Mouse (Mus musculus) olfactory bulb, adult 2 months (tissue): ENCODE data around the gene Ankrd39. TPM values are rescaled to one million over a fixed set of nuclear protein-coding genes. Genes with fewer than 3 reads are reported as not detected.

Source experiments
- H3K27ac ChIP-seq: fragments of 200-500 bp; 2 replicates; pipeline ENCODE4 v1.5.1; 2012; ENCODE audit warnings: low read depth, low read length; ENCODE audit not compliant: insufficient read depth
- H3K4me1 ChIP-seq: fragments of 200-500 bp; 2 replicates; pipeline ENCODE4 v1.6.1; 2012; ENCODE audit warnings: low read length; ENCODE audit not compliant: control insufficient read depth, insufficient read depth
- H3K4me3 ChIP-seq: fragments of 200-500 bp; 2 replicates; pipeline ENCODE4 v1.5.1; 2012; ENCODE audit warnings: mild to moderate bottlenecking, low read depth, low read length, moderate library complexity; ENCODE audit not compliant: insufficient read depth
- CTCF ChIP-seq: fragments of 200-500 bp; IDR thresholded peaks from 2 replicates; pipeline ENCODE4 v1.5.1; 2012; ENCODE audit warnings: low read depth, mild to moderate bottlenecking, low read length, moderate library complexity; ENCODE audit not compliant: insufficient read depth
- POLR2A ChIP-seq: fragments of 200-500 bp; IDR thresholded peaks from 2 replicates; pipeline ENCODE4 v1.6.1; 2012; ENCODE audit warnings: mild to moderate bottlenecking, low read depth, low read length, moderate library complexity; ENCODE audit not compliant: insufficient read depth
- WGBS: fragments of 180-500 bp; shearing (Covaris S2); methylation state at CpG from one replicate; pipeline ENCODE4 v1.1.7; 2018; 5-methylcytosine and 5-hydroxymethylcytosine counted together
- polyA plus RNA-seq: library from polyadenylated mRNA; stranded (reverse); fragments of >200 nt; gene quantifications from 2 replicates; pipeline ENCODE4 v1.2.4, GENCODE M21; 2012; ENCODE audit warnings: low replicate concordance; ENCODE audit not compliant: missing spikeins, insufficient read depth, insufficient read length

The Ankrd39 gene
- polyA plus RNA-seq, 1 experiment: not detected

DNA sequence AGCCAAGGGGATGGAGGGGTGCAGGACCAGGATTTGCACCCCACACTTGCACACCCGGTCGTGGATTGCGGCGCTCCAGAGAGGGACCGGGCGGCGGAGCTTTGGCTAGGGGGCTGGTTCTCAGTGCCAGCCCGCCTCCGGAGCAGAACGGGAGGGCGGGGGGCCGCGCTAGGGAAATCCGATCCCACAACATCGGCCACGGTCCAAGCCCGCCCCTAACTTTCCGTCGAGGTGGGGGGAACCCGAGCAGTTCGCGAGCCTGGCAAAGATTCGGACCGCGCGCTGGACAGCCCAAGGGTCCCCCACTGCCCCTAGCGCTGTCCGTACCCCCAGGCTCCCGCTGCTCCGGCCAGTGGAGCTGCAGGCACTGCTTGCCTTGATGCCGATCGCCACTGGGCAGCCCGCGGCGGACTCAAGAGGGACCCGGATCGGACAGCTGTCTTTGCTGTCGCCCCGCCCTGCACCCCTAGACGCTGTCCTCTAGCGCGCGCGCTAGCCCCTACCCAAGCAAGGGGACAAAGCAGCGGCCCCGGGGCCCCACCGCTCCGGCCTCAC is 10.3 kb upstream of the Ankrd39 start:
- TF ChIP-seq POLR2A: no peak
- TF ChIP-seq CTCF: no peak
- peaks cover 24% of the 10 kb centered on the region for H3K4me1 ChIP-seq
- peak overlapping the region; percentile 86 for H3K27ac ChIP-seq
- WGBS: 0% methylated on average over 48 of the region's 48 CpGs
- peak overlapping the region; percentile 83 for H3K4me3 ChIP-seq

DNA sequence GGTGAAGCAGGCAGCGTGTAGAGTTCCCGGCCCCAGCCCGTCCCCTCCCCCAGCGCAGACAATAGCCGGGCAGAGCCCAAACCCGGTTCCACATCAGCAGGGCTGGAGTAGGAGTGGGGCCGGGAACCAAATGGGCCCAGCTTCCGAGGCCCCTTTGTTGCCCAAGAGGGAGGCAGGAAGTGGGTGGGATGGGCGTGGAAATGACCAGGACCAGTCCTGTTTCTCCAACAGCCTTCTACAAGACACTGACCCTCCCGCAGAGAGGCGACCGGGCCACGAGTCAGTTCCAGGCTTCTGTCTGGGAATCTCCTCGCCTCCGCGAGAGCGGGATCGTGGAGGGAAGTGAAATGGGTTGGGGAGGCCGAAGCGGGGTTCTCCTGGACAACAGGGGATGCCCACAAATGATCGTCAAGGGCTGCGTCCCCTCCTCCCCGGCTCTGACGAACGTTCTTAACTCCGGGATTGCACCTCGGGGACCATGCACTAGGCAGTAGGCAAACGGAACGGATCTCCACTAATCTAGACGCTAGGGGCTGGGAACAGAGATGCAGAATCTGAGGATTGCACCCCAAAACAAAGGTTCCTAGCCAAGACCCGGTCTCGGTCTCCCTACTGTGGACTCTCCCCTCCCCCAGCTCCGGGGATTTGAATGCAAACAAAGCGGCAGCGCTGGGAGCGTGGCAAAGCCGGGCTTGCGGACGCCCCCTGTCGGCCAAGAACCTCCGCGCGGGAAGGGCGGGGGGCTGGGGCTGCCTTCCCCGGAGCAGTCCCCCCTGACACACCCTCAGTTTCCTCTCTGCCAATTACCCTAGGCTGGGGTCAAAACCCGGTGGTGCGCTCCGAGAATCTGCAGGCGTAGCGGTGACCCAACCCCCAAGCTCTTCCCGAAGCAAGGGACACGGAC is 9.6 kb upstream of the Ankrd39 start:
- Histone ChIP-seq H3K4me1 (peaks cover 24% of the 10 kb centered on the region), H3K4me3 (peak overlapping the region; percentile 83), H3K27ac (peak overlapping the region; percentile 86)
- under 1% methylated on average over 52 of the region's 52 CpGs for WGBS
- TF ChIP-seq POLR2A (no peak), CTCF (peak; percentile 88)

DNA sequence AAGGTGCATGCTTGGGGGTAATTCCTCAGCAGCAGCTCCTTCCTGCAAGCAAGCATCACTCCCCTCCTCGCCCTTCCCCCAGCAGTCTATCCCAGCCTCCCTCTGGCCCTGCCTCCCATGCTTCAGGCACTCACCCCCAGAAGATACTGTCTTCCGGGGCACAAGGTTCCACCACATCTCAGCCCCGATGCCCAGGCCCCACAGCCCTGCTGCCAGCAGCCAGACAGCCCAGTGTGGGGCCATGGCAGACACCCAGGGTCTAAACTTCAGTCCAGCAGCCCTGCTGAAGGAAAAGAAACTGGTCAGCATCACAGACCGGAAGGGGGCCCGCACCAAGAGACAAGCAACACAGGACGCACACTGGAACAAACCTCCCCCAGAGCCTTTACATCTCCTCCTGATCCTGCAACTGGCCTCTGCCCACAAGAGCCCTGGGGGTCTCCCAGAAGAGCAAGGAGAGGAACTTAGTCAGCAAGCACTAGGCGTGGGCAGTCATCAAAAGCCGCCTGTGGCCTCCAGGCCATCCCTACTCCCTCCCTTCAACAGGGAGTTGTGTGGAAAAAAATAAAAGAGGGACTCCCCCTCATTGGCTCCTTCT is 8.7 kb upstream of the Ankrd39 start:
- WGBS: 23% methylated on average over 8 of the region's 8 CpGs
- H3K4me3 ChIP-seq: peak overlapping the region; percentile 83
- peaks cover 24% of the 10 kb centered on the region for H3K4me1 ChIP-seq
- TF ChIP-seq CTCF: no peak
- no peak for TF ChIP-seq POLR2A
- peak overlapping the region; percentile 86; the same call in 1 of the 2 replicates for H3K27ac ChIP-seq

DNA sequence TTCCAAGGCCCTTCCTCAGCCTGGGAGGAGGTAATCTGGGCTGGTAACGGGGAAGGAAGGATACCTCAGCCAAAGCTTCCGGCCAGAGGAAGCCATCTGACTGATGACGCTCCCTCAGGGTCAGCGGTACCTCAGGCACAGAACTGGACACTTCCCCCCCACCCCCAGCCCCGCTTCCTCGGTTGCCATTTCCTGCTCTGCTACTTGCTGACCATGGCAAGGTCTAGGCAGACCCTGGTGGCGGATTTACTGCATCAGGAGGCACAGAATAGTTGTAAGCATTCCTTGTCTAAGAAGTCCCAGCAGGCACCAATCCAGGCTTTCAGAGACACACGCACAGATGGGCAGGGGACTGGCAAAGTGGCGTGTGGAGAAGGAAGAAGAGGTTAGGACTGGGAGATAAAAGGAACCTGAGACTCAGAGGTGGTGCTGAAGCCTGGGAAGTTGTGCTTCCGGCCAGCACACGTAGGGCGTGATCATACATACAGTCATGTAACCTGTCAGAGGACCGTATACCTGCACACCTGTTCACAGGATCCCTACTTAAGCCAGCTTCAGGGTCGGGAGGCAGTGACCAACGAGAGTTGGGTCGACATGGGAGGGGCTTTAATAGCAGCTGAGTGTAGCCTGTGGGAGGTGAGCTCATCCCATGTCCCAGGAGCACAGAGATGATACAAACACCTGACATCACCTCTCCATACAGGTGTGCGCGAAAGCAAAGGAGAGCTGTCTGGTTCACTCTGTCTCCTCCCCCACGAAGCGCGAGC is 7.6 kb upstream of the Ankrd39 start:
- 82% methylated on average over 21 of the region's 21 CpGs for WGBS
- H3K4me1 ChIP-seq: peaks cover 24% of the 10 kb centered on the region
- no peak for TF ChIP-seq CTCF
- no peak overlapping the region for H3K27ac ChIP-seq
- H3K4me3 ChIP-seq: no peak overlapping the region

DNA sequence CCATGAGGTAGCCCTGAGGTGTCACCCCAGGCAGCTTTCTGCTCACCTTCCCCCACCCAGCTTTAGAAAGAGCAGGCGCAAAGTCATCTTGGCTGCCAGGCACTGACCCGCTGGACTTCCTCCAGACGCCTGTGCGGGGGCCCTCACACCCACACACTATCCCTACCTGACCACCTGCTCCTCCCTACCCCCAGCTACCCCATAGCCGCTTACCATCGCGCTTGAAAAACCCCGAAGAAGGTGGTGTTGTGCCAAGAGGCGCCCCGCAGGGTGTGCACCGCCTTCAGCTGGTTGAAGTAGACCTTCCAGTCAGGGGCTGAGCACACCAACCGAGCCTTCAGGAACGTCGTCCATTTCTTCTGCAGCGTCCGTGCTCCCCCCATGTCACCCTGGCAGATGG is 5.3 kb upstream of the Ankrd39 start:
- Histone ChIP-seq H3K4me3 (no peak overlapping the region), H3K4me1 (peaks cover 20% of the 10 kb centered on the region), H3K27ac (no peak overlapping the region)
- no peak for TF ChIP-seq CTCF
- 82% methylated on average over 16 of the region's 16 CpGs for WGBS

DNA sequence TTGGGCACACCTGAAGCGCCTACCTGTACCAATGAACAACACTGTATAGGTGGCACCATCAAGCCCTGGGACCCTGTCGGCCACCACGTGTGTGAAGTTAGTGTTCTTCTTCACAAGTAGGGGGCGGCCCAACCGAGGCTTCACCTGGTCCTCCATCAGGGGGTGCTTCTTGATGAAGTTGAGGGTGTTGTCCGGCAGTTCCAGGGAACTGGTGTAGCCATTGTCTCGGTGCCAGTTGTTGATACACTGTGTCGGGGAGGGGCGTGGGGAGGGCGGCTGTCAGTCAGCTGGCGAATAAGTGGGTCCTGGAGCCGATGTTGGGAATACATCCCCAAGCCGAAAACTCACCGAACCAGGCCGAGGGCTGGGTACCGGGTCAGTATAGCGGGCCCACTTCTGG is 4.7 kb upstream of the Ankrd39 start:
- Histone ChIP-seq H3K4me1 (peaks cover 23% of the 10 kb centered on the region), H3K4me3 (no peak overlapping the region), H3K27ac (no peak overlapping the region)
- TF ChIP-seq CTCF (no peak), POLR2A (no peak)
- 87% methylated on average over 17 of the region's 17 CpGs for WGBS

DNA sequence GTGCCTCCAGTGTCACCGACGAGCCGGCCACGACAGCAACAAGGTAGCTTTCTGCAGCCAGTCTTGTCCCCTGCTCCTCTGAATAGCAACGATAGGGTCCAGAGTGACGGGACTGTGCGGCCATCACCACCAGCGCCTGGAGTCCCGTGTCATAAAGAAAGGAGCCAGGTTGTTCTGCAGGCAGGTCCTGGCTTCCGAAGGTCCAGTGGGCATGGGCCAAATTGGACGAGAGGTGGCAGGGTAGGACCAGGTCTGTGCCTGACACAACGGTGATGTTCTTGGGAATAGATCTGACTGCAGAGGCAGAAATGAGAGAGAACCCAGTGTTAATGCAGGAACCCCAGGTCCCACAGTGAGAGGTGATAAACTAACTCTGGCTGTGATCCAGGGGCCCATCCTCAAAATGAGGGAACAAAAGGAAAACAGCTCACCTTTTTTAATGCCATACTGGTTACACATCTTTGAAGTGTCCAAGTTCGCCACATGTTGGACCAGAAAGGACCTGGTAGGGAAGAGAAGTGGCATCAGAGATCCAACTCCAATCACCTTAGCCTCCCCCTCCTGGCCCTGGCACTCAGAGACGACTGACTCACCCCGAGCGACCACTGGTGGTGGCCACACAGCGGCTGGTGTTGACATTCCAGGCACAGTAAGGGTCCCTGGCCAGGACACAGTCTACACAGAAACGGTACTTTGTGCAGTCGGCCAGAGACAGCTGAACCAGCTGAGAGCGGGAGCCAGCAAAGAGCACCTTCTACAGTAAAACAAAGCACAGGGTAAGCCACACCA is 3.0 kb upstream of the Ankrd39 start:
- Histone ChIP-seq H3K4me1 (peaks cover 16% of the 10 kb centered on the region), H3K4me3 (no peak overlapping the region)
- 84% methylated on average over 20 of the region's 20 CpGs for WGBS

DNA sequence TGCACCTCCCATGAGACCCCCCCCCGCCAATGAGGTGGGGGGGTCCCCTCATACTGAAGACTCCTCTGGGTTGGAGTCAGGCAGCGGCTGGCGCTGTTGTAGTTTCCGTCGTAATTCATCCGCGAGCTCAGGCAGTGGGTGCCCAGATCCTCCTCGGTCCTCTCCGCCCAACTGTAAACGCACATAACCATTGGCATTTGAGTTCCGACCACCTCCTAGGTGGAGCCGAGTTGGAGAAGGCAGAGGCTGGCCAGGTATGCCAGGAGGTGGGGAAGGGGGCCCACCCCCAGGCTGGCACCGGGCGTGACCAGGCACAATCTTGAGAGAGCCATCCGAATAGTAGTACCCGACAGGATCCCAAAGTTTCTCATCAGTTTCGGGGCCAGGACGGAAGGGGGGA is 2.2 kb upstream of the Ankrd39 start:
- no peak for TF ChIP-seq CTCF
- TF ChIP-seq POLR2A: no peak
- H3K27ac ChIP-seq: no peak overlapping the region
- WGBS: 82% methylated on average over 18 of the region's 18 CpGs
- no peak overlapping the region for H3K4me3 ChIP-seq
- H3K4me1 ChIP-seq: peaks cover 9% of the 10 kb centered on the region

More for the DNA sequence above, 3.0 kb upstream of the Ankrd39 start:
- no peak overlapping the region for H3K27ac ChIP-seq
- TF ChIP-seq CTCF: no peak
- TF ChIP-seq POLR2A: no peak
